Mouse (Mus musculus): Measurements from ENCODE around the gene Cdiptos. TPM values are rescaled to one million over a fixed set of nuclear protein-coding genes. Genes with fewer than 3 reads are reported as not detected.

The Cdiptos gene
- total and polyA plus RNA-seq, 3 experiments: 0.47 to 0.97 TPM; not detected in 1

GRCm38 (mm10) chr7:127012374-127012773, 36.5 kb upstream of the Cdiptos start:
- H3K9me3 ChIP-seq (replicated peaks; ENCODE audit: low read length): no peaks in the 10 kb centered on the region
- H3K4me3 ChIP-seq (replicated peaks in 1 of 3; ENCODE audit: low read depth in 2 of 3, low read length in 2 of 3, poor library complexity in 1 of 3): no peak overlapping the region
- no peak overlapping the region for H3K4me2 ChIP-seq (ENCODE audit: insufficient read depth, low read depth, poor library complexity, severe bottlenecking)
- peaks cover 6 to 36% of the 10 kb centered on the region in 2 experiments for H3K36me3 ChIP-seq (replicated peaks in 1 of 2; ENCODE audit: control insufficient read depth in 1 of 2, insufficient read depth in 1 of 2, low read length in 1 of 2)
- TF ChIP-seq MAFK (IDR thresholded peaks at IDR 0.05; ENCODE audit: insufficient replicate concordance, low read length) (no peak), PAX5 (IDR thresholded peaks at IDR 0.05; ENCODE audit: low read length) (no peak), MAZ (IDR thresholded peaks at IDR 0.05; ENCODE audit: low read depth, low read length) (no peak), MYC (IDR thresholded peaks at IDR 0.05; ENCODE audit: low read depth, low read length) (no peak), MAX (IDR thresholded peaks at IDR 0.05; ENCODE audit: low read length) (no peak), BHLHE40 (IDR thresholded peaks at IDR 0.05; ENCODE audit: low read depth, low read length) (no peak), NRF1 (IDR thresholded peaks at IDR 0.05; ENCODE audit: low read depth, low read length) (no peak), RCOR1 (conservative IDR thresholded peaks at IDR 0.05; ENCODE audit: low read depth, low read length) (no peak), NELFE (IDR thresholded peaks at IDR 0.05; ENCODE audit: low read depth, low read length) (no peak)
- H3K4me1 ChIP-seq (ENCODE audit: control insufficient read depth in 1 of 2, insufficient read depth in 2 of 2): peaks cover 35 to 72% of the 10 kb centered on the region in 2 experiments
- H3K79me2 ChIP-seq (replicated peaks; ENCODE audit: control insufficient read depth, extremely low read depth, insufficient read depth, poor library complexity, severe bottlenecking): peaks cover 14% of the 10 kb centered on the region
- H3K27ac ChIP-seq (ENCODE audit: insufficient read depth, low read depth): no peak overlapping the region
- no peak for DNase-seq (ENCODE audit: extremely low read depth)
- dilution Hi-C loops (cut with MboI; ENCODE audit: extremely low pct_ligation_motif_present, extremely low pct_unique_long_range_greater_than_20kb, low sequenced_read_pairs): no loop called here
- in situ Hi-C loops (cut with MboI; ENCODE audit: low pct_ligation_motif_present, low pct_unique_long_range_greater_than_20kb, low sequenced_read_pairs): loop anchor here (10.0 kb wide), 1 partner anchor 308 kb away; the partner anchor contains the start of gene Coro1a
- no peak overlapping the region for H3K9ac ChIP-seq (ENCODE audit: insufficient read depth, low read depth)
- H3K27me3 ChIP-seq (replicated peaks): no peaks in the 10 kb centered on the region

DNA sequence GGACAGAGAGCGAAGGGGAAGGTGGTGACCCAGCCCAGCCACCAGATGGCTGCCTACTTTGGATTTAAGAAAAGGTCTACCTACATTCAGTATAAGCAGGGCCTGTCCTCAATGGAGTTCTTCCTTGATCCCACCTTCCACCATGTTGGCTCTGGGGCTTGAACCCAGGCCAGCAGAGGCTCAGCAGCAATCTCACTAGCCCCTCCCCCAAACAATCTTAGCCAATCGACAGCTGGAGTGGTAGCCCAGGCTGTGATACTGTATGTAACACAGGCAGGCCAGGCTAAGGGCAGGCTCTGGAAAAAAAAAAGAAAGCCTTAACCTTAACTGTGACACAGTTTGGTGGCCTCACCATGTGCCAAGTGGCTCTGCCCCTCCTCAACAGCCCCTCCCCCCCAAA, 35.8 kb upstream of the Cdiptos start:
- H3K4me1 ChIP-seq (ENCODE audit: control insufficient read depth in 1 of 2, insufficient read depth in 2 of 2): peaks cover 40 to 79% of the 10 kb centered on the region in 2 experiments
- dilution Hi-C loops (cut with MboI; ENCODE audit: extremely low pct_ligation_motif_present, extremely low pct_unique_long_range_greater_than_20kb, low sequenced_read_pairs): no loop called here
- no peaks in the 10 kb centered on the region for H3K9me3 ChIP-seq (replicated peaks; ENCODE audit: low read length)
- TF ChIP-seq MAFK (IDR thresholded peaks at IDR 0.05; ENCODE audit: insufficient replicate concordance, low read length) (no peak), SIN3A (IDR thresholded peaks at IDR 0.05; ENCODE audit: low read length) (no peak), PAX5 (IDR thresholded peaks at IDR 0.05; ENCODE audit: low read length) (no peak), USF2 (conservative IDR thresholded peaks at IDR 0.05; ENCODE audit: low read depth, low read length) (no peak)
- H3K9ac ChIP-seq (ENCODE audit: insufficient read depth, low read depth): no peak overlapping the region
- in situ Hi-C loops (cut with MboI; ENCODE audit: low pct_ligation_motif_present, low pct_unique_long_range_greater_than_20kb, low sequenced_read_pairs): loop anchor here (10.0 kb wide), 1 partner anchor 307 kb away; the partner anchor contains the start of gene Coro1a
- no peak overlapping the region for H3K27ac ChIP-seq (ENCODE audit: insufficient read depth, low read depth)
- no peak overlapping the region for H3K4me2 ChIP-seq (ENCODE audit: insufficient read depth, low read depth, poor library complexity, severe bottlenecking)
- H3K36me3 ChIP-seq (replicated peaks in 1 of 2; ENCODE audit: control insufficient read depth in 1 of 2, insufficient read depth in 1 of 2, low read length in 1 of 2): peaks cover 6 to 36% of the 10 kb centered on the region in 2 experiments
- DNase-seq (ENCODE audit: extremely low read depth): no peak
- H3K27me3 ChIP-seq (replicated peaks): no peaks in the 10 kb centered on the region
- peaks cover 14% of the 10 kb centered on the region for H3K79me2 ChIP-seq (replicated peaks; ENCODE audit: control insufficient read depth, extremely low read depth, insufficient read depth, poor library complexity, severe bottlenecking)
- H3K4me3 ChIP-seq (replicated peaks in 1 of 3; ENCODE audit: low read depth in 2 of 3, low read length in 2 of 3, poor library complexity in 1 of 3): no peak overlapping the region

DNA sequence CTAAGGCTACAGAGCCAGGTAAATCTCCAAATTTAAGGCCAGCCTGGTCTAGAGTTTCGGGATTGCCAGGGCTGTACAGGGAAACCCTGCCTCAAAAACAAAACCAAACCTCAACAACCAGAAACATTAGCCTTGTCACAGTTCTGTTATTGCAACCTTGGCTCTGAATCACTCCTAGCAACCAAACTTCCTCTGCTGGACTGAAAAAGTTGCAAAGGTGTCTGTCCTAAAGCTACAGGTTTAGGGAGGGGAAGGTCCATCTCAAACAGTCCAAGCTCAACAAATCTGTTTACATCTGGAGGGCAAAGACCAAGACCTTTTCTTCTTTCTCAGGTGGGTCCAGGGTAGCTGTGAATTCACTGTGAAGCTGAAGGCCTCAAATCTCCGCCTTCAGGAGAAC, 35.2 kb upstream of the Cdiptos start:
- H3K36me3 ChIP-seq (replicated peaks in 1 of 2; ENCODE audit: control insufficient read depth in 1 of 2, insufficient read depth in 1 of 2, low read length in 1 of 2): peaks cover 6 to 36% of the 10 kb centered on the region in 2 experiments
- no peak overlapping the region for H3K4me2 ChIP-seq (ENCODE audit: insufficient read depth, low read depth, poor library complexity, severe bottlenecking)
- no peak for DNase-seq (ENCODE audit: extremely low read depth)
- H3K4me3 ChIP-seq (replicated peaks in 1 of 3; ENCODE audit: low read depth in 2 of 3, low read length in 2 of 3, poor library complexity in 1 of 3): no peak overlapping the region
- peaks cover 14% of the 10 kb centered on the region for H3K79me2 ChIP-seq (replicated peaks; ENCODE audit: control insufficient read depth, extremely low read depth, insufficient read depth, poor library complexity, severe bottlenecking)
- no peaks in the 10 kb centered on the region for H3K27me3 ChIP-seq (replicated peaks)
- peaks cover 40 to 85% of the 10 kb centered on the region in 2 experiments for H3K4me1 ChIP-seq (ENCODE audit: control insufficient read depth in 1 of 2, insufficient read depth in 2 of 2)
- in situ Hi-C loops (cut with MboI; ENCODE audit: low pct_ligation_motif_present, low pct_unique_long_range_greater_than_20kb, low sequenced_read_pairs): loop anchor here (10.0 kb wide), 1 partner anchor 306 kb away; the partner anchor contains the start of gene Coro1a
- no peak overlapping the region for H3K27ac ChIP-seq (ENCODE audit: insufficient read depth, low read depth)
- TF ChIP-seq ETS1 (conservative IDR thresholded peaks at IDR 0.05; ENCODE audit: low read depth, low read length) (no peak), PAX5 (IDR thresholded peaks at IDR 0.05; ENCODE audit: low read length) (no peak)
- dilution Hi-C loops (cut with MboI; ENCODE audit: extremely low pct_ligation_motif_present, extremely low pct_unique_long_range_greater_than_20kb, low sequenced_read_pairs): no loop called here
- no peaks in the 10 kb centered on the region for H3K9me3 ChIP-seq (replicated peaks; ENCODE audit: low read length)
- H3K9ac ChIP-seq (ENCODE audit: insufficient read depth, low read depth): no peak overlapping the region
